8 mouse cellular contexts compared by ENCODE assay signal in the genomic region with DNA sequence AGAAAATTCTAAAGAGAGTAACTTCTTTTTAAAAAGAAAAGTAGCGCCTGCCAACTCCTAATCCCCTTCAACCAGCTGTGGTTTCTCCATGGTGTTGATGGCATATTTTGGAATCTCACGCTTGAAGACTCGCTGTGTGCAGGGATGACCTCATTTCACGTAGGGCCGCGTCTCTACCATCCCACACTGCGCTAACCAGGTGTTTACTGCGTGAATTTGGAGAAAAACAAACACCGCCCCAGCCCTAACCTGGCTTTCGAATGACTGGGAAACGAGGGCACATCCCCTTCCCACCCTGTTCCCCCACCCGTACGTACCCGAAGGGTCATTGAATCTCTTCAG. TPM values are rescaled to one million over a fixed set of nuclear protein-coding genes. Genes with fewer than 3 reads are reported as not detected.
DNase-seq lines count a peak whose midpoint lies in the region; ATAC-seq lines count a peak whose summit lies in the region.

No protein-coding gene starts in this region.

- WGBS in kidney, embryonic 15.5 days = under 1% methylated on average over 14 of the region's 14 CpGs
- WGBS in embryonic facial prominence, embryonic 10.5 days = 2% methylated on average over 14 of the region's 14 CpGs
- 1% methylated on average over 14 of the region's 14 CpGs for WGBS in hindbrain, embryonic 16.5 days
- under 1% methylated on average over 14 of the region's 14 CpGs for WGBS in midbrain, embryonic 15.5 days

- H3K4me1 ChIP-seq in kidney, embryonic 15.5 days = peaks cover 20% of the 10 kb centered on the region
- peaks cover 24% of the 10 kb centered on the region for H3K4me1 ChIP-seq in embryonic facial prominence, embryonic 10.5 days
- H3K4me1 ChIP-seq in hindbrain, embryonic 16.5 days (ENCODE audit: control insufficient read depth, insufficient read depth, low read depth, low read length) = peaks cover 16% of the 10 kb centered on the region
- H3K4me1 ChIP-seq in midbrain, embryonic 15.5 days = peaks cover 30% of the 10 kb centered on the region

- ATAC-seq in kidney, embryonic 15.5 days (replicated peaks; ENCODE audit: low FRiP score) = peak; percentile 52
- ATAC-seq in hindbrain, embryonic 16.5 days = no peak
- no peak for ATAC-seq in midbrain, embryonic 15.5 days (replicated peaks)

- H3K4me2 ChIP-seq in kidney, embryonic 15.5 days = peak overlapping the region; percentile 87
- H3K4me2 ChIP-seq in hindbrain, embryonic 16.5 days (ENCODE audit: low read length) = peak overlapping the region; percentile 92
- peak overlapping the region; percentile 62 for H3K4me2 ChIP-seq in midbrain, embryonic 15.5 days

- peak overlapping the region; percentile 93 for H3K4me3 ChIP-seq in kidney, embryonic 15.5 days (replicated peaks)
- H3K4me3 ChIP-seq in embryonic facial prominence, embryonic 10.5 days = peak overlapping the region; percentile 93
- peak overlapping the region; percentile 95 for H3K4me3 ChIP-seq in hindbrain, embryonic 16.5 days (ENCODE audit: low read length)
- H3K4me3 ChIP-seq in midbrain, embryonic 15.5 days = peak overlapping the region; percentile 65

- H3K9me3 ChIP-seq in kidney, embryonic 15.5 days (replicated peaks) = no peaks in the 10 kb centered on the region
- H3K9me3 ChIP-seq in embryonic facial prominence, embryonic 10.5 days = no peaks in the 10 kb centered on the region
- H3K9me3 ChIP-seq in hindbrain, embryonic 16.5 days (ENCODE audit: control insufficient read depth, low read length) = no peaks in the 10 kb centered on the region
- no peaks in the 10 kb centered on the region for H3K9me3 ChIP-seq in midbrain, embryonic 15.5 days

- peaks cover 30% of the 10 kb centered on the region for H3K36me3 ChIP-seq in kidney, embryonic 15.5 days
- H3K36me3 ChIP-seq in embryonic facial prominence, embryonic 10.5 days (replicated peaks) = peaks cover 59% of the 10 kb centered on the region
- H3K36me3 ChIP-seq in hindbrain, embryonic 16.5 days (ENCODE audit: control insufficient read depth, insufficient read depth, low read length) = peaks cover 13% of the 10 kb centered on the region
- H3K36me3 ChIP-seq in midbrain, embryonic 15.5 days (replicated peaks) = peaks cover 11% of the 10 kb centered on the region; the same call in 1 of the 2 replicates

- no peak for DNase-seq in kidney, adult 8-10 months
- no peak for DNase-seq in embryonic facial prominence, embryonic 10.5 days (ENCODE audit: low spot score)
- DNase-seq in urinary bladder, postnatal 14 days (ENCODE audit: low spot score) = no peak
- no peak for DNase-seq in cerebellum, adult 18-20 months
- no peak for DNase-seq in c-Kit-positive CD71-positive TER-119-positive erythroid progenitor cells, embryonic 14.5 days (ENCODE audit: low spot score)

- no peak overlapping the region for H3K27ac ChIP-seq in kidney, embryonic 15.5 days
- H3K27ac ChIP-seq in embryonic facial prominence, embryonic 10.5 days (replicated peaks) = peak overlapping the region; percentile 90
- no peak overlapping the region for H3K27ac ChIP-seq in hindbrain, embryonic 16.5 days (ENCODE audit: low read depth, low read length)
- no peak overlapping the region for H3K27ac ChIP-seq in midbrain, embryonic 15.5 days

- no peaks in the 10 kb centered on the region for H3K27me3 ChIP-seq in kidney, embryonic 15.5 days
- no peaks in the 10 kb centered on the region for H3K27me3 ChIP-seq in embryonic facial prominence, embryonic 10.5 days (replicated peaks; ENCODE audit: low read depth, poor library complexity, severe bottlenecking)
- H3K27me3 ChIP-seq in hindbrain, embryonic 16.5 days (replicated peaks; ENCODE audit: control insufficient read depth, insufficient read depth, low read length) = no peaks in the 10 kb centered on the region
- H3K27me3 ChIP-seq in midbrain, embryonic 15.5 days (replicated peaks) = no peaks in the 10 kb centered on the region

- H3K9ac ChIP-seq in kidney, embryonic 15.5 days = peak overlapping the region; percentile 58
- 0 out of 2 replicates have a peak overlapping the region, but pooled peaks have one; percentile 27 for H3K9ac ChIP-seq in hindbrain, embryonic 16.5 days (ENCODE audit: low read depth, low read length)
- no peak overlapping the region for H3K9ac ChIP-seq in midbrain, embryonic 15.5 days

RNA-seq across cellular contexts. Expression of a gene that starts 0.3 kb away (rescaled TPM):
- polyA plus RNA-seq in kidney, embryonic 15.5 days (2015; fragmentation: Nextera tagmentation; extraction: Ambion mirVana) = 48.2 and 48.4 TPM in 2 replicates
- polyA plus RNA-seq in embryonic facial prominence, embryonic 10.5 days (2016; fragmentation: Nextera tagmentation; extraction: Ambion mirVana) = 59.2 and 59.4 TPM in 2 replicates
- 7.0 and 8.1 TPM in 2 replicates for polyA plus RNA-seq in hindbrain, embryonic 16.5 days (2015; fragmentation: Nextera tagmentation; extraction: Ambion mirVana)
- polyA plus RNA-seq in midbrain, embryonic 15.5 days (2015; fragmentation: Nextera tagmentation; extraction: Ambion mirVana) = 5.4 and 6.0 TPM in 2 replicates

RNA-seq across cellular contexts. Expression of a gene that starts 0.5 kb away (rescaled TPM):
- polyA plus RNA-seq in kidney, embryonic 15.5 days (2015; fragmentation: Nextera tagmentation; extraction: Ambion mirVana) = 165 and 178 TPM in 2 replicates
- polyA plus RNA-seq in embryonic facial prominence, embryonic 10.5 days (2016; fragmentation: Nextera tagmentation; extraction: Ambion mirVana) = 222 and 227 TPM in 2 replicates
- 57.7 and 61.1 TPM in 2 replicates for polyA plus RNA-seq in hindbrain, embryonic 16.5 days (2015; fragmentation: Nextera tagmentation; extraction: Ambion mirVana)
- 49.6 and 55.4 TPM in 2 replicates for polyA plus RNA-seq in midbrain, embryonic 15.5 days (2015; fragmentation: Nextera tagmentation; extraction: Ambion mirVana)

RNA-seq across cellular contexts. Expression of a gene that starts 22.1 kb away (rescaled TPM):
- 37.9 and 42.6 TPM in 2 replicates for polyA plus RNA-seq in kidney, embryonic 15.5 days (2015; fragmentation: Nextera tagmentation; extraction: Ambion mirVana)
- polyA plus RNA-seq in embryonic facial prominence, embryonic 10.5 days (2016; fragmentation: Nextera tagmentation; extraction: Ambion mirVana) = 31.2 and 31.5 TPM in 2 replicates
- 44.4 TPM in 2 replicates for polyA plus RNA-seq in hindbrain, embryonic 16.5 days (2015; fragmentation: Nextera tagmentation; extraction: Ambion mirVana)
- polyA plus RNA-seq in midbrain, embryonic 15.5 days (2015; fragmentation: Nextera tagmentation; extraction: Ambion mirVana) = 31.2 and 33.3 TPM in 2 replicates

RNA-seq across cellular contexts. Expression of a gene that starts 38.0 kb away (rescaled TPM):
- 106 and 109 TPM in 2 replicates for polyA plus RNA-seq in kidney, embryonic 15.5 days (2015; fragmentation: Nextera tagmentation; extraction: Ambion mirVana)
- 96.0 and 106 TPM in 2 replicates for polyA plus RNA-seq in embryonic facial prominence, embryonic 10.5 days (2016; fragmentation: Nextera tagmentation; extraction: Ambion mirVana)
- 57.8 and 59.0 TPM in 2 replicates for polyA plus RNA-seq in hindbrain, embryonic 16.5 days (2015; fragmentation: Nextera tagmentation; extraction: Ambion mirVana)
- polyA plus RNA-seq in midbrain, embryonic 15.5 days (2015; fragmentation: Nextera tagmentation; extraction: Ambion mirVana) = 56.2 and 58.0 TPM in 2 replicates
